Mouse (Mus musculus) MEL (cell line): ENCODE results near the gene Peli2. TPM values are rescaled to one million over a fixed set of nuclear protein-coding genes. Genes with fewer than 3 reads are reported as not detected.

ENCODE experiments used
- DNase-seq: peaks from one replicate; pipeline ENCODE4 v3.0.0; 2011; ENCODE audit warnings: low read depth, low spot score
- H3K27ac ChIP-seq: 2 replicates; pipeline ENCODE4 v1.5.1; 2012; ENCODE audit warnings: low read depth, mild to moderate bottlenecking, control low read depth, low read length, moderate library complexity; ENCODE audit not compliant: control insufficient read depth
- H3K27me3 ChIP-seq, 2 experiments: fragments of 150-350 bp in 1 of 2; sonication (generic) in 1 of 2; 2 replicates each; pipeline ENCODE4 v1.6.1; 2012; ENCODE audit warnings: low read length in 2 of 2, mild to moderate bottlenecking in 2 of 2, improper control_type of control experiment in 1 of 2, moderate library complexity in 1 of 2; ENCODE audit not compliant: insufficient read depth in 2 of 2, control insufficient read depth in 1 of 2
- H3K36me3 ChIP-seq, 2 experiments: 2 replicates each; pipeline ENCODE4 v1.6.1; 2012 to 2014; ENCODE audit warnings: low read length in 2 of 2, improper control_type of control experiment in 1 of 2, inconsistent platforms in 1 of 2, mild to moderate bottlenecking in 1 of 2; ENCODE audit not compliant: insufficient read depth in 2 of 2, control insufficient read depth in 1 of 2
- H3K4me1 ChIP-seq, 2 experiments: fragments of 150-350 bp in 1 of 2; sonication (generic) in 1 of 2; 2 replicates each; pipeline ENCODE4 v1.6.1; 2012; ENCODE audit warnings: low read length in 2 of 2, improper control_type of control experiment in 1 of 2, mild to moderate bottlenecking in 1 of 2; ENCODE audit not compliant: insufficient read depth in 2 of 2, control insufficient read depth in 1 of 2
- H3K4me3 ChIP-seq, 2 experiments: fragments of 150-350 bp in 1 of 2; sonication (generic) in 1 of 2; 2 replicates each; pipeline ENCODE4 v1.5.1; 2012; ENCODE audit warnings: low read depth in 2 of 2, low read length in 2 of 2, mild to moderate bottlenecking in 2 of 2, moderate library complexity in 2 of 2, control low read depth in 1 of 2, improper control_type of control experiment in 1 of 2; ENCODE audit not compliant: control insufficient read depth in 1 of 2, insufficient read depth in 1 of 2
- H3K79me2 ChIP-seq: 2 replicates; pipeline ENCODE4 v1.6.1; 2012; ENCODE audit warnings: mild to moderate bottlenecking, low read length, moderate library complexity; ENCODE audit not compliant: control insufficient read depth, poor library complexity, insufficient read depth
- H3K9ac ChIP-seq: 2 replicates; pipeline ENCODE4 v1.6.1; 2012; ENCODE audit warnings: low read depth, mild to moderate bottlenecking, control low read depth, low read length, moderate library complexity; ENCODE audit not compliant: control insufficient read depth, poor library complexity, severe bottlenecking
- H3K9me3 ChIP-seq: fragments of 150-350 bp; sonication (generic); replicated peaks from 2 replicates; pipeline ENCODE4 v1.6.1; 2012; ENCODE audit warnings: mild to moderate bottlenecking, low read length, improper control_type of control experiment, moderate library complexity; ENCODE audit not compliant: insufficient read depth
- BHLHE40 ChIP-seq: IDR thresholded peaks from 2 replicates; pipeline ENCODE4 v1.6.1; 2012; ENCODE audit warnings: low read depth, mild to moderate bottlenecking, inconsistent platforms, low read length, improper control_type of control experiment, borderline replicate concordance
- CHD1 ChIP-seq: IDR thresholded peaks from 2 replicates; pipeline ENCODE4 v1.6.1; 2012; ENCODE audit warnings: low read depth, mild to moderate bottlenecking, inconsistent platforms, low read length, improper control_type of control experiment
- CTCF ChIP-seq, 3 experiments: IDR thresholded peaks in 2 of 3; conservative IDR thresholded peaks in 1 of 3; 2 replicates each; pipeline ENCODE4 v1.5.1; 2011 to 2012; ENCODE audit warnings: low read length in 3 of 3, low read depth in 2 of 3, mild to moderate bottlenecking in 2 of 3, improper control_type of control experiment in 1 of 3, inconsistent platforms in 1 of 3, mixed read lengths in 1 of 3, moderate library complexity in 1 of 3; ENCODE audit not compliant: control insufficient read depth in 1 of 3, insufficient read depth in 1 of 3, poor library complexity in 1 of 3, severe bottlenecking in 1 of 3
- E2F4 ChIP-seq: IDR thresholded peaks from 2 replicates; pipeline ENCODE4 v1.6.1; 2011; ENCODE audit warnings: low read depth, low read length, improper control_type of control experiment, borderline replicate concordance
- ELF1 ChIP-seq: IDR thresholded peaks from 2 replicates; pipeline ENCODE4 v1.6.1; 2014; ENCODE audit warnings: low read depth, mild to moderate bottlenecking, inconsistent platforms, low read length, improper control_type of control experiment, moderate library complexity
- EP300 ChIP-seq, 2 experiments: IDR thresholded peaks; 2 replicates each; pipeline ENCODE4 v1.6.1; 2011; ENCODE audit warnings: improper control_type of control experiment in 2 of 2, low read length in 2 of 2, low read depth in 1 of 2, mild to moderate bottlenecking in 1 of 2
- ETS1 ChIP-seq: IDR thresholded peaks from 2 replicates; pipeline ENCODE4 v1.6.1; 2012; ENCODE audit warnings: low read depth, mild to moderate bottlenecking, inconsistent platforms, low read length, improper control_type of control experiment, moderate library complexity
- GABPA ChIP-seq: IDR thresholded peaks from 2 replicates; pipeline ENCODE4 v1.6.1; 2012; ENCODE audit warnings: low read depth, mild to moderate bottlenecking, inconsistent platforms, low read length, improper control_type of control experiment, moderate library complexity
- GATA1 ChIP-seq: IDR thresholded peaks from 2 replicates; pipeline ENCODE4 v1.6.1; 2011; ENCODE audit warnings: low read depth, low read length, improper control_type of control experiment
- HCFC1 ChIP-seq: IDR thresholded peaks from 2 replicates; pipeline ENCODE4 v1.6.1; 2012; ENCODE audit warnings: low read depth, mild to moderate bottlenecking, inconsistent platforms, low read length, improper control_type of control experiment, moderate library complexity
- JUND ChIP-seq: IDR thresholded peaks from 2 replicates; pipeline ENCODE4 v1.6.1; 2011; ENCODE audit warnings: low read depth, mild to moderate bottlenecking, improper control_type of control experiment, low read length
- KAT2A ChIP-seq: conservative IDR thresholded peaks from 2 replicates; pipeline ENCODE4 v1.6.1; 2012; ENCODE audit warnings: low read depth, low read length, improper control_type of control experiment, inconsistent platforms
- MAFK ChIP-seq: IDR thresholded peaks from 2 replicates; pipeline ENCODE4 v1.6.1; 2011; ENCODE audit warnings: low read depth, mild to moderate bottlenecking, low read length, improper control_type of control experiment, borderline replicate concordance
- MAX ChIP-seq: IDR thresholded peaks from 2 replicates; pipeline ENCODE4 v1.6.1; 2011; ENCODE audit warnings: low read length, improper control_type of control experiment
- MAZ ChIP-seq: IDR thresholded peaks from 2 replicates; pipeline ENCODE4 v1.6.1; 2012; ENCODE audit warnings: low read depth, mild to moderate bottlenecking, inconsistent platforms, low read length, improper control_type of control experiment
- MEF2A ChIP-seq: IDR thresholded peaks from 2 replicates; pipeline ENCODE4 v1.6.1; 2014; ENCODE audit warnings: low read depth, mild to moderate bottlenecking, inconsistent platforms, low read length, improper control_type of control experiment; ENCODE audit not compliant: poor library complexity, insufficient replicate concordance, severe bottlenecking; ENCODE audit errors: extremely low read depth
- MXI1 ChIP-seq: IDR thresholded peaks from 2 replicates; pipeline ENCODE4 v1.6.1; 2011; ENCODE audit warnings: mild to moderate bottlenecking, low read depth, low read length, improper control_type of control experiment
- MYC ChIP-seq: IDR thresholded peaks from 2 replicates; pipeline ENCODE4 v1.6.1; 2011; ENCODE audit warnings: low read depth, mild to moderate bottlenecking, low read length, improper control_type of control experiment, moderate library complexity
- NRF1 ChIP-seq: IDR thresholded peaks from 2 replicates; pipeline ENCODE4 v1.6.1; 2014; ENCODE audit warnings: low read depth, mild to moderate bottlenecking, inconsistent platforms, low read length, improper control_type of control experiment, moderate library complexity; ENCODE audit not compliant: poor library complexity, insufficient read depth, severe bottlenecking
- POLR2AphosphoS5 ChIP-seq: IDR thresholded peaks from 2 replicates; pipeline ENCODE4 v1.6.1; 2012; ENCODE audit warnings: low read depth, borderline replicate concordance, mild to moderate bottlenecking, inconsistent platforms, low read length, moderate library complexity, mixed read lengths
- RAD21 ChIP-seq: IDR thresholded peaks from 2 replicates; pipeline ENCODE4 v1.6.1; 2011; ENCODE audit warnings: mild to moderate bottlenecking, low read depth, low read length, improper control_type of control experiment
- RCOR1 ChIP-seq: IDR thresholded peaks from 2 replicates; pipeline ENCODE4 v1.6.1; 2012; ENCODE audit warnings: low read depth, mild to moderate bottlenecking, inconsistent platforms, low read length, improper control_type of control experiment
- SIN3A ChIP-seq: IDR thresholded peaks from 2 replicates; pipeline ENCODE4 v1.6.1; 2012; ENCODE audit warnings: low read length, improper control_type of control experiment, inconsistent platforms
- SMC3 ChIP-seq: IDR thresholded peaks from 2 replicates; pipeline ENCODE4 v1.6.1; 2011; ENCODE audit warnings: low read depth, low read length, improper control_type of control experiment
- TBP ChIP-seq: IDR thresholded peaks from 2 replicates; pipeline ENCODE4 v1.8.0; 2011; ENCODE audit warnings: low read depth, low read length, improper control_type of control experiment
- UBTF ChIP-seq: IDR thresholded peaks from 2 replicates; pipeline ENCODE4 v1.6.1; 2012; ENCODE audit warnings: low read depth, mild to moderate bottlenecking, inconsistent platforms, low read length, improper control_type of control experiment, moderate library complexity, borderline replicate concordance; ENCODE audit not compliant: insufficient read depth
- USF1 ChIP-seq: IDR thresholded peaks from 2 replicates; pipeline ENCODE4 v1.6.1; 2014; ENCODE audit warnings: low read depth, mild to moderate bottlenecking, inconsistent platforms, low read length, improper control_type of control experiment, moderate library complexity
- ZC3H11A ChIP-seq: IDR thresholded peaks from 2 replicates; pipeline ENCODE4 v1.6.1; 2012; ENCODE audit warnings: low read depth, mild to moderate bottlenecking, inconsistent platforms, low read length, improper control_type of control experiment
- ZKSCAN1 ChIP-seq: IDR thresholded peaks from 2 replicates; pipeline ENCODE4 v1.6.1; 2012; ENCODE audit warnings: low read depth, mild to moderate bottlenecking, inconsistent platforms, low read length, improper control_type of control experiment, moderate library complexity
- ZMIZ1 ChIP-seq: IDR thresholded peaks from 2 replicates; pipeline ENCODE4 v1.6.1; 2012; ENCODE audit warnings: low read depth, mild to moderate bottlenecking, inconsistent platforms, low read length, improper control_type of control experiment, moderate library complexity
- ZNF384 ChIP-seq: IDR thresholded peaks from 2 replicates; pipeline ENCODE4 v1.6.1; 2012; ENCODE audit warnings: low read depth, mild to moderate bottlenecking, inconsistent platforms, low read length, improper control_type of control experiment
- polyA plus RNA-seq, 2 experiments: library from polyadenylated mRNA; stranded (reverse) in 1 of 2; unstranded in 1 of 2; fragments of >175 nt in 1 of 2; fragments of >200 nt in 1 of 2; gene quantifications; 2 replicates each; pipeline versions ENCODE4 v1.2.1 to v1.2.4; 2012; ENCODE audit warnings: low replicate concordance in 2 of 2, low read depth in 1 of 2; ENCODE audit not compliant: insufficient read length in 2 of 2, insufficient read depth in 1 of 2, missing spikeins in 1 of 2
- total RNA-seq: library from RNA; depleted of rRNA; stranded (reverse); fragments of 300-350 nt; gene quantifications from 2 replicates; pipeline ENCODE4 v1.2.3, GENCODE M21; 2012

Peli2 gene
- total and polyA plus RNA-seq, 3 experiments = not detected

- H3K9me3 ChIP-seq = no peaks in the 10 kb centered on the region
- TF ChIP-seq MYC (no peak), ELF1 (no peak), ZMIZ1 (no peak), MAZ (no peak), ZNF384 (no peak), ETS1 (no peak), MAFK (no peak), NRF1 (no peak), SMC3 (no peak), BHLHE40 (no peak), EP300 (IDR thresholded peaks at IDR 0.05; ENCODE audit: low read depth in 1 of 2, low read length in 2 of 2) (no peak), HCFC1 (no peak), RCOR1 (no peak), E2F4 (no peak), MEF2A (no peak), GABPA (no peak), MAX (no peak), GATA1 (no peak), POLR2AphosphoS5 (no peak)
- no peak overlapping the region for H3K4me3 ChIP-seq
- no peak overlapping the region for H3K27ac ChIP-seq
- DNase-seq = no peak
- H3K9ac ChIP-seq = no peak overlapping the region
- no peaks in the 10 kb centered on the region for H3K36me3 ChIP-seq
- no peaks in the 10 kb centered on the region for H3K79me2 ChIP-seq
- no peaks in the 10 kb centered on the region for H3K4me1 ChIP-seq
- no peaks in the 10 kb centered on the region for H3K27me3 ChIP-seq
These were observed 174.8 kb downstream of the Peli2 start for GRCm38 (mm10) chr14:48295410-48295809.

- no peak for DNase-seq
- Histone ChIP-seq H3K9me3 (no peaks in the 10 kb centered on the region), H3K4me1 (no peaks in the 10 kb centered on the region)
- TF ChIP-seq ZC3H11A (no peak), CTCF (IDR thresholded peaks at IDR 0.05 in 2 of 3, conservative IDR thresholded peaks at IDR 0.05 in 1 of 3; ENCODE audit: control insufficient read depth in 1 of 3, insufficient read depth in 1 of 3, low read depth in 2 of 3, low read length in 3 of 3, poor library complexity in 1 of 3, severe bottlenecking in 1 of 3) (no peak), ZKSCAN1 (no peak), KAT2A (no peak), USF1 (no peak), CHD1 (no peak), ELF1 (no peak), BHLHE40 (no peak), MEF2A (no peak), EP300 (IDR thresholded peaks at IDR 0.05; ENCODE audit: low read depth in 1 of 2, low read length in 2 of 2) (no peak), GATA1 (no peak), JUND (no peak), UBTF (no peak), MAX (no peak), HCFC1 (no peak), RAD21 (no peak), TBP (no peak), MAFK (no peak), MXI1 (no peak), SIN3A (no peak)
- TF ChIP-seq, all 39 proteins: peak for 0
- H3K27me3 ChIP-seq = no peaks in the 10 kb centered on the region
- no peaks in the 10 kb centered on the region for H3K79me2 ChIP-seq
- H3K9ac ChIP-seq = no peak overlapping the region
- no peak overlapping the region for H3K4me3 ChIP-seq
- H3K27ac ChIP-seq = no peak overlapping the region
- H3K36me3 ChIP-seq = no peaks in the 10 kb centered on the region
These were observed 175.2 kb downstream of the Peli2 start for GRCm38 (mm10) chr14:48295815-48296271.
